Mouse (Mus musculus) 3T3-L1 (cell line): ENCODE data around the gene Umad1.

ENCODE experiments used
- DNase-seq: peaks from one replicate; pipeline ENCODE4 v3.0.0-alpha.2; 2015; ENCODE audit warnings: low read depth, low spot score

Gene Umad1

DNA sequence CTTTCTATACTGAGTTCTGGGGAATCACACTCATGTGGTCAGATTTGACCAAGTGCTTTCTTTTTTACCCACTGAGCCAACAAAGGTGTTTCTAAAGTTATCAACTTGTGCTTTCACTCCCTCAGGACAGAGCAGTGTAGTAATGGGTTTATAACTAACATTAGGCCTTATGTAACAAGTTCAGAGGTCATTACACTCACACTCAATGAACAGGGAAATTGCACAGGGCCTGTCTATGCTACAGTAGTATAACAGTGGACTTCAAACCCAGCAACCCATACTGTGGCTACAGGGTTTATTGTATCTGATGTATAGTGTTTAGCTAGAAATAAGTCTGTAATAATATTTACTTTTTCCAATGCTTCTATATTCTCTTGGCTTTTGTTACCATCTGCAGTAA, 247.5 kb downstream of the Umad1 start:
- DNase-seq, result no peak
